Mouse (Mus musculus) neutrophil, adult 5-6 weeks (primary cell): ENCODE data around the gene Slc25a19. TPM values are rescaled to one million over a fixed set of nuclear protein-coding genes. Genes with fewer than 3 reads are reported as not detected.

Experiments used
- total RNA-seq: library from RNA; stranded (forward); fragments of 200-1000 nt; gene quantifications from 2 replicates; pipeline ENCODE4 v1.2.3, GENCODE M21; 2017

Gene Slc25a19
- total RNA-seq, 1 experiment from 2014 or later: 53.3 TPM

Other genes with a start within 250 kb of the Slc25a19 start
- gene Cdr2l, start 246.4 kb downstream of the Slc25a19 start, total RNA-seq: 0.12 TPM in 2 replicates
- gene Mrpl58, start 224.5 kb downstream of the Slc25a19 start, total RNA-seq: 27.7 and 30.4 TPM in 2 replicates
- 265 and 277 TPM in 2 replicates for gene Atp5h, start 208.3 kb downstream of the Slc25a19 start, total RNA-seq
- 22.1 and 24.2 TPM in 2 replicates for gene Kctd2, start 208.2 kb downstream of the Slc25a19 start, total RNA-seq
- gene Trim80, start 187.8 kb downstream of the Slc25a19 start, total RNA-seq: not detected in 2 replicates
- gene Slc16a5, start 165.8 kb downstream of the Slc25a19 start, total RNA-seq: 0.35 and 1.6 TPM in 2 replicates
- gene Armc7, start 152.6 kb downstream of the Slc25a19 start, total RNA-seq: 46.5 and 52.8 TPM in 2 replicates
- 98.5 and 107 TPM in 2 replicates for gene Nt5c, start 136.4 kb downstream of the Slc25a19 start, total RNA-seq
- gene Jpt1, start 113.9 kb downstream of the Slc25a19 start, total RNA-seq: 123 and 147 TPM in 2 replicates
- gene Sumo2, start 92.0 kb downstream of the Slc25a19 start, total RNA-seq: 210 and 228 TPM in 2 replicates
- gene Nup85, start 63.9 kb downstream of the Slc25a19 start, total RNA-seq: 59.5 and 71.0 TPM in 2 replicates
- 23.5 and 27.0 TPM in 2 replicates for gene Mrps7, start 24.4 kb downstream of the Slc25a19 start, total RNA-seq
- 63.1 and 82.1 TPM in 2 replicates for gene Gga3, start 24.2 kb downstream of the Slc25a19 start, total RNA-seq
- gene Mif4gd, start 15.3 kb downstream of the Slc25a19 start, total RNA-seq: 167 and 177 TPM in 2 replicates
- gene Grb2, start 80.3 kb upstream of the Slc25a19 start, total RNA-seq: 59.5 and 71.5 TPM in 2 replicates
- 17.1 and 19.8 TPM in 2 replicates for gene Tmem94, start 137.1 kb upstream of the Slc25a19 start, total RNA-seq
- gene Caskin2, start 185.3 kb upstream of the Slc25a19 start, total RNA-seq: 2.3 and 4.5 TPM in 2 replicates
- 8.8 and 15.2 TPM in 2 replicates for gene Tsen54, start 186.4 kb upstream of the Slc25a19 start, total RNA-seq
- gene Llgl2, start 195.8 kb upstream of the Slc25a19 start, total RNA-seq: 12.8 and 14.1 TPM in 2 replicates
- under 0.01 TPM in 1 of 2 replicates, not detected in the other for gene Myo15b, start 230.1 kb upstream of the Slc25a19 start, total RNA-seq